Mouse (Mus musculus): ENCODE results near the gene Cyp26b1.
A peak's percentile ranks its signal among the peaks of the same experiment; 100 is the strongest.
"Not testable (repeated sequence)": the region's sequence is repeated elsewhere in the genome, so short reads cannot be mapped to it uniquely, and the experiment has no call there.

The Cyp26b1 gene

GRCm38 (mm10) chr6:84593693-84594092 is at the start of gene Cyp26b1:
Cyp26b1 (minus strand) TSS chr6:84593908.
- DNase-seq (ENCODE audit: low read depth, low spot score): no peak

DNA sequence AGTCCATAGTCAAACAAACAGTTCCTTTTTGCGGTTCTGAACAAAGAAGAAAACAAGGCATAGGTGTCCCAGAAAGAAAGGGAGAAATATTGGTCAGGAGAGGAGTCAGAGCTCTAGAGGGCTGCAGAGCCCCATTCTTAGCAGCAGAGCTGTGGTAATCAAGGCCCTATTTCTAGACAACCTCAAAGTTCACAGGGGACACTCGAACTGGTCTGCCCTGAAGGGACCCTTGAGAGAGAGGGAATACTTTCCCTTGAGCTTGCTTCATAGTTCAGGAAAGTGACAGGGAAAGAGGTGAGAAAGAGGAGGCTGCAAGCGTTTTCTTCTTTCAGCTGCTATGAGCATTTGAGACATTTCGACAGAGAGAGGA is 47.3 kb upstream of the Cyp26b1 start:
- DNase-seq (ENCODE audit: low read depth, low spot score): no peak

DNA sequence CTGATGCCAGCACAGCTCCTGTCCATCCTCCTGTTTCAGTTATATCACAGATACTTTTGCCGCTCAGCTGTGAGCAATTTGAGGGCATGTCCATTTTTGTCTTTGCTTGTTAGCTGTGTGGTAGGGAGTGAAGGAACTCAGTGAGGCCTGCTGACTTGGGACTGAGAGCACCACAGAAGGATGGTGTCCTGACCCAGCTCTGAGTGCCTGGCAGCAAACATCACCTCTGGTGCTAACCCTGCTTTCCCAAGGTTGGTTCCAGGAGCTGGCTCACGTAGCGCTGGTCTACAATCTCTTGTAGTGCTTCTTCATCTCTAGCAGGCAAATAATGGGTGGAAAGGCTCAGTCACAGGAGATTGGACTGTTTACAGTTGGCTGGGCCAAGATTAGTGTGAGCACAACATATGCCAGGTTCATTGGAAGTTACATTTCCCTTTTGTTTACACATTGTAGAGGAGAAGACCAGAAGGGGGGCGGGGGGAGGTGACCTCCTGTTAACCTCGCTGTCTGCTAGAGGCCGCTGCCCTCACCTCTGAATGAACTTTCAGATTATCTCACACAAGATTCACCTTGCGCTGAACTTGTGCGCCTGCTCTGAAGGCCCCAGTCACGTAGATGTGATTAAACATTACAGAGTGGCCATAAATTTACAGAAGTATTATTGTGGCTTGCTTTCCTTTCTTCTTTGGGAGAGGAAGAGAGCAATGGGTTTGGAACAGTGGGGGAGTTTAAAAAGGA is 46.8 kb upstream of the Cyp26b1 start:
- DNase-seq (ENCODE audit: low read depth, low spot score): no peak

DNA sequence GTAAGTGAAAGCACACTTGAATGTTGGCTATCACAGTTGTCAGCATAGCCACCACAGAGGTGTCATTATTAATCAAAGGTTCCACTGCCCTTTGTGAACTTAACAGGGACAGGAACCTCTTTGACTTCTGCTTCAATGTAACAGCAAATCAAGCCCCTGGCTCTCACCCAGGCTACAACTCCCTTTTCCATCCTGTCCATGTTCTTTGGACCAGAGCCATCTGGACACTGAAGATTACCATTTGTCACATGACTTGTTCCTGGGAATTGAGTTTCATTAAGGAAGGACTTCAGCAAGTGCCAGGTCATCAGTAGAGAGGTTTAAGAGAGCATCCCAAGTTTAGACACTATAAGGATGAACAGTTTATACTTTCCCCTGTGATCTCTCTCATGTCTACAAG is 44.5 kb upstream of the Cyp26b1 start:
- DNase-seq (ENCODE audit: low read depth, low spot score): no peak

GRCm38 (mm10) chr6:84631588-84631987 is 37.9 kb upstream of the Cyp26b1 start:
- DNase-seq (ENCODE audit: low read depth, low spot score): no peak

- DNase-seq (ENCODE audit: low read depth, low spot score): no peak
Observed at GRCm38 (mm10) chr6:84630276-84630675, 36.6 kb upstream of the Cyp26b1 start.

- no peak for DNase-seq (ENCODE audit: low read depth, low spot score)
Observed at GRCm38 (mm10) chr6:84628831-84629230, 35.1 kb upstream of the Cyp26b1 start.

GRCm38 (mm10) chr6:84626398-84626797 is 32.7 kb upstream of the Cyp26b1 start:
- no peak for DNase-seq (ENCODE audit: low read depth, low spot score)

DNA sequence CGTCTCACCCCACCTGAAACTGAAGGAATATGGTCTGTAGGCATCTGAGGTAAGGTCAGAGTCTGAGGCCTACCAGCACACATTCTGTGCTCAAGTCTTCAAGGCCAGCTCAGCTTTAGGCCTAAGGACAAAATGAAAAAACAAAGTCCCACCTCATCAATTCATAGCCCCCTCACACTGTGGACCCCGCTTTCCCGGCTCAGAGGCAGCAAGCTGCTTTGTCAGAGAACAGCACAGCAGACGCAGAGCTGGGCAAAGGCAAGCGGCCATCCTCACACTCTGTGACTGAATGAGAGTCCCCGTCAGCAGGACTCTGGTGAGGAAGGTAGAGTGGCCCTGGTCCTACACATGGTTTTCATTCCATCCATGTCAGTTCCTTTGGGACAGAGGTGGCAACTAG is 25.5 kb upstream of the Cyp26b1 start:
- no peak for DNase-seq (ENCODE audit: low read depth, low spot score)

DNA sequence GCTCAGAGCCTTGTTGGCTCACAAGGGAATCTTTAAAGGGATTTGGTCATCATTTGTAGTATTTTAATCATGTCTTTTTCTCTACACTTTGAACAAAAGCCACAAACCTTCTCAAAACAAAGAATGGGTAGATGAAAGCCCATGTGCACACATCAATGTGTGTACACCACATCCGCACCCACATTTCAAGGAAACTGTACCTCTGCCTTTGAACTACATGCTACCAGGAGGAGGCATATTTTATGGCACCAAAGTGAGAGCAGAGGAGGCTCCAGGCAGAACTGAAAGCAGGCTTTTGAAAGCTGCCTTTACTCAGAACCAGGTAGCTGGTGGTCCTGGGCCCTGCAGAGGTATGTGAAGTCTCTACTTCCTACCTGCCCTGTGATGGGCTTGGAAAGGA is 23.3 kb upstream of the Cyp26b1 start:
- DNase-seq (ENCODE audit: low read depth, low spot score): no peak

GRCm38 (mm10) chr6:84616586-84616985 is 22.9 kb upstream of the Cyp26b1 start:
- no peak for DNase-seq (ENCODE audit: low read depth, low spot score)

DNA sequence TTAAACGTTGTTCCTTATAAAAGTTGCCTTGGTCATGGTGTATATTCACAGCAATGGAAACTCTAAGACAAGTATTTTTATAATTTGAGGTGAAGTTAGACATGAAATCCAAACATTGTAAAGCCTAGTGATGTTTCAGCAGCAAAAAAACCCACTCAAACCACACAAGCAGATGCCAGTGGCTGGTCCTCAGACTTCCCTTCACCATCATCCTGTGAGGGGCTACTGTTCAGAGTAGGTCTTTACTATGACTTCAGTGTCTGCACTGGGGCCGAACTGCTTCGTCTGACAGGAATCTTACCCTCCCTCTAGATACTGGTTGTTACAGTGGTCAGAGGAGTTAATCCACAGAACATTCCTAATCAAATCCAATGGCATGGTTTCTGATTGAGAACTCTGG is 19.9 kb upstream of the Cyp26b1 start:
- no peak for DNase-seq (ENCODE audit: low read depth, low spot score)

- DNase-seq (ENCODE audit: low read depth, low spot score): no peak
Observed at GRCm38 (mm10) chr6:84601136-84601889, 7.6 kb upstream of the Cyp26b1 start.

- DNase-seq (ENCODE audit: low read depth, low spot score): not testable (repeated sequence)
Observed at GRCm38 (mm10) chr6:84599296-84599695, 5.6 kb upstream of the Cyp26b1 start.

GRCm38 (mm10) chr6:84598725-84599124 is 5.0 kb upstream of the Cyp26b1 start:
- no peak for DNase-seq (ENCODE audit: low read depth, low spot score)

DNA sequence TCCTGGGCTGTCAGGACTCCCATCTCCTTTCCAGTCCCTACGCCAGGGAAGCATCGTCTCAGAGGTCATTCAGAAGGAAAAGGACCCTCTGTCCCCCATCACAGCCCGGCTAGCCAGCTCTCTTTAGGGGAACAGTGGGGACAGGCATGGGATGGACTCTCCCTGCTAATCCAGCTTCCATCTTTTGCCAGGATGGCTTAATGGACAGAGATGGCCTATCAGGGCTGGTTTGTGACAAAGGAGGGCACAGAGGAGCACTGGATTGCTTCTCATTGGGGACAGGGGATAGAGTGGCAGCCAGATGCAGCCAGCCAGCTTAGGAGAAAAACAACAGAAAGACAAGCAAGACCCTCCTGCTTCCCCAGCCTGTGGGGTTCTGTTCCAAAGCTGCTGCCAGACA is 918 bp upstream of the Cyp26b1 start:
- no peak for DNase-seq (ENCODE audit: low read depth, low spot score)

GRCm38 (mm10) chr6:84590961-84591745 is 2.6 kb downstream of the Cyp26b1 start:
- DNase-seq (ENCODE audit: low read depth, low spot score): no peak

DNA sequence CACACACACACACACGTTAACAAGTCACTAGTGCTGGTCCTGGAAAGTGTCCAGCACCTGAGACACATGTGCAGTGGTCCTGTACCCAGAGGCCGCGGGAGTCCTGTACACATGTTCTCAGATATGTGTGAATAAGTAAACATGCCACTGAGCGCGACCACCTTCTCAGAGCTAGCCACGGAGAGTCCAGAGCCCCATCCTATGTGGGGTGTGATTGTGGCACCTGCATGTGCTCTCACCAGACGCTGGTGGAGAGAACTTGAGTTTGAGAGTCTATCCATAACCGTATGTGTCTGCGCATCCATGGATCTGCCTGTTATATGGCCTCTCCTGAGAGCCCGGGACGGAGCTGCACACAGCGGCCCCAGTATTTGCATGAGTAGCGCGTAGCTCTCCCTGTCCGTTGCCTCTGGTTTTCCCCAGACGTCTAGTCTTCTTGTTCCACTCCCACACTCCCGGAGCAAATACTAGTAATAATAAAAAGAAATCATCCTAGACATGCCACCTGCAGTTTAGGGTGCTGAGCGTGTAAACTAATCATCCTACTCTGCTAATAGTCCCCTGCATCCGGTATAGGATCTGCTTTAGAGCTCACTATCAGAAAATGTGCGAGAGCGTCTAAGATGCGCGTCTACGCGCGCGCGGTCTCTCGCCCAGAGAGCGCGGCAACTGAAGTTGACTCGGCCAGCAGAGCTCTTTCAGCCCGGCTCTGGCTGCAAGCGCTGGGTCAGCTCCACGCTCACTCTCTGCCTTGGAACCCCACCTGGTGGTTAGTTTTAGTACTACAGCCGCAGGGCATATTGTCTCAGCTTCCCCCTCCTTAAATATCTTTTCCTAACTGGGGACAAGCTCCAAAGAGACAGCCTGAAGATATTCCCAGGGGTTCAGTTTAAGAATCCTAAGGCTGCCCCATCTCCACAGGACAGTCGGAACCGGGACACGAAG is 3.7 kb downstream of the Cyp26b1 start:
- DNase-seq (ENCODE audit: low read depth, low spot score): peak; percentile 34

DNA sequence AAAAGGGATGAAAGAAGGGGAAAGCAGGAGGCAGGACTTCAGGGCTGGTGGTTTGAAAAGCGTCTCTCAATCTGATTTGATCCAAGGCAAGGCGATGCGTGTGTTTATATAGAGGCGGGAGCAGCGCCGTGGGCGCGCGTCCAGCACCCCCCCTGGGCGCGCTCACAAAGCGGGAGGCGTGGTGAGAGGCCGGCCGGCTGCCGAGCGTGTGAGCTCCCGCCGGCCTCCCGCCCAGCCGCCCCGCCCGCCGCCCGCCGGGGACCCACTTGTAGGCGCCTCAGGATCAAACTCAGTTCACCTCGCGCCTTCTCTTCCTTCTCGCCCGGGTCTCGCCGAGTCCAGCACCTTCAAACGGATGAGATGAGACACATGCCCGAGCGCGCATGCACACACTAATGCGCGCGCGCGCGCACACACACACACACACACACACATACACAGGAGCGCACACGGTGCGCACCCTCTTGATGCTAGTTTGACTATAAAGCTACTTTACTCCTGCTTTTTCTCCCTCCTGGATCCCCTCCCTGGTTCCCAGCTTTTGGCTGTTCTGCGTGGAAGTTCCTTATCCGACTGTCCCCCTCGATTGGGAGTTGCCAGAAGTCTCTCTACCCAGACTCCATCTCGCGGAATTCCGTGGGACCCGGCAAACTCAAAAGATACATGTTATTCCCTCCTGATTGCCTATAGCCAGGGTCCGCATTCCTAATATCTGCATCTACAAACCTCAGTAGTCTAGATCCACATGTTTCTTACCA is 4.6 kb downstream of the Cyp26b1 start:
- no peak for DNase-seq (ENCODE audit: low read depth, low spot score)

DNA sequence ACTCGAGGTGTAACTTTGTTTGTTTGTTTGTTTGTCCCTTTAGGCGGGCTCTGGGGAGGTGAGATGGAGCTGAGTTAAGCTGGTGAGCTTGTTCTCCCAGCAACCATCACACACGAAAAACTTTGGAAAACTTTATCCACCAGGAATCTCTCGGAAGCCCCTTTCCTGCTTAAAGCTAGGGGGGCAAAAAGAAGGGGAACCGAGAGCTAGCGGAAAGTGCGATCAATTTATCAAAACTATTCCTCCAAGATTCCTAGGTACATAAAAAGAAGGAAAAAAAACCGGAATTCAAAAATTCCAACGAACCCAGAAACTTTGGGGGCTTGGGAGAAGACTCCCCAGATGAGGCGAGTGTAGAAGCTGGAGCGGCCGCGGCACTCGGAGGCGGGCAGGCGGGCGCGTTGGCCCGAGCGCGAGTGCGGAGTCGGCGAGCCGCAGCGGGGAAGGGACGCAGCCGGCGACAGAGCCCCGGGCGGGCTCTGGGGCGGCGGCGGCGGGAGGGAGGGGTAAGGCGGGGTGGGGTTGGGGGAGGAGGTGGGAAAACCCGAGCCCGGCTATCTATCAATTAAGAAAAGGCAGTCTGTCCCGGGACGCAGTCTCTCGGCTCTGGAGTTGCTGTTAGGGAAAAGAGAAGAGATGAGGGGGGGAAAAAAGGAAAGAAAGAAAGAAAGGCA is 5.3 kb downstream of the Cyp26b1 start:
- DNase-seq (ENCODE audit: low read depth, low spot score): no peak

Data from retina, adult 2 months (tissue).